Mouse (Mus musculus) liver, embryonic 16.5 days (tissue): ENCODE data around the gene Col5a1. TPM values are rescaled to one million over a fixed set of nuclear protein-coding genes. Genes with fewer than 3 reads are reported as not detected.

Experiments used
- ATAC-seq: fragments of 200-750 bp; cut with Nextera tagmentation; 2 replicates; pipeline ENCODE4 v1.8.0; 2017; ENCODE audit warnings: low read depth, mild to moderate bottlenecking, moderate number of reproducible peaks, moderate library complexity
- H3K27ac ChIP-seq: fragments of 300-500 bp; sonication (generic); 2 replicates; pipeline ENCODE4 v1.5.1; 2014; ENCODE audit warnings: mild to moderate bottlenecking, low read length
- H3K27me3 ChIP-seq: fragments of 300-500 bp; sonication (generic); 2 replicates; pipeline ENCODE4 v1.6.1; 2014; ENCODE audit warnings: low read depth, low read length, mixed read lengths; ENCODE audit not compliant: control insufficient read depth, insufficient read depth
- H3K36me3 ChIP-seq: fragments of 300-500 bp; sonication (generic); 2 replicates; pipeline ENCODE4 v1.6.1; 2014; ENCODE audit warnings: mild to moderate bottlenecking; ENCODE audit not compliant: control insufficient read depth, insufficient read depth
- H3K4me1 ChIP-seq: fragments of 300-500 bp; sonication (generic); 2 replicates; pipeline ENCODE4 v1.6.1; 2014; ENCODE audit warnings: low read depth, low read length, mixed read lengths; ENCODE audit not compliant: control insufficient read depth
- H3K4me2 ChIP-seq: fragments of 300-500 bp; sonication (generic); 2 replicates; pipeline ENCODE4 v1.6.1; 2014; ENCODE audit warnings: low read depth, low read length, mixed read lengths
- H3K4me3 ChIP-seq: fragments of 300-500 bp; sonication (generic); 2 replicates; pipeline ENCODE4 v1.5.1; 2014; ENCODE audit warnings: low read depth, mild to moderate bottlenecking, low read length
- H3K9ac ChIP-seq: fragments of 300-500 bp; sonication (generic); 2 replicates; pipeline ENCODE4 v1.6.1; 2014; ENCODE audit warnings: low read depth, low read length
- H3K9me3 ChIP-seq: fragments of 300-500 bp; sonication (generic); replicated peaks from 2 replicates; pipeline ENCODE4 v1.6.1; 2016; ENCODE audit warnings: low read length; ENCODE audit not compliant: control insufficient read depth
- WGBS: fragments of 180-500 bp; shearing (Covaris S2); extraction: QIAGEN DNeasy Blood & Tissue Kit; methylation state at CpG from one replicate; pipeline ENCODE4 v1.1.7; 2014; ENCODE audit not compliant: insufficient replicate concordance; 5-methylcytosine and 5-hydroxymethylcytosine counted together
- polyA plus RNA-seq: library from polyadenylated mRNA; unstranded; fragments of >200 nt; fragmentation: Nextera tagmentation; extraction: Ambion mirVana; gene quantifications from 2 replicates; pipeline ENCODE4 v1.2.1, GENCODE M21; 2015

Col5a1 gene
- polyA plus RNA-seq, 1 experiment from 2014 or later: 12.5 TPM

- Histone ChIP-seq H3K4me2 (no peak overlapping the region), H3K9ac (no peak overlapping the region), H3K4me1 (peaks cover 11% of the 10 kb centered on the region), H3K27me3 (no peaks in the 10 kb centered on the region), H3K9me3 (no peaks in the 10 kb centered on the region), H3K4me3 (no peak overlapping the region), H3K36me3 (no peaks in the 10 kb centered on the region), H3K27ac (no peak overlapping the region)
- 80% methylated on average over 12 of the region's 12 CpGs for WGBS
- no peak for ATAC-seq
Observed at GRCm38 (mm10) chr2:28037505-28038390, 151.5 kb downstream of the Col5a1 start.

DNA sequence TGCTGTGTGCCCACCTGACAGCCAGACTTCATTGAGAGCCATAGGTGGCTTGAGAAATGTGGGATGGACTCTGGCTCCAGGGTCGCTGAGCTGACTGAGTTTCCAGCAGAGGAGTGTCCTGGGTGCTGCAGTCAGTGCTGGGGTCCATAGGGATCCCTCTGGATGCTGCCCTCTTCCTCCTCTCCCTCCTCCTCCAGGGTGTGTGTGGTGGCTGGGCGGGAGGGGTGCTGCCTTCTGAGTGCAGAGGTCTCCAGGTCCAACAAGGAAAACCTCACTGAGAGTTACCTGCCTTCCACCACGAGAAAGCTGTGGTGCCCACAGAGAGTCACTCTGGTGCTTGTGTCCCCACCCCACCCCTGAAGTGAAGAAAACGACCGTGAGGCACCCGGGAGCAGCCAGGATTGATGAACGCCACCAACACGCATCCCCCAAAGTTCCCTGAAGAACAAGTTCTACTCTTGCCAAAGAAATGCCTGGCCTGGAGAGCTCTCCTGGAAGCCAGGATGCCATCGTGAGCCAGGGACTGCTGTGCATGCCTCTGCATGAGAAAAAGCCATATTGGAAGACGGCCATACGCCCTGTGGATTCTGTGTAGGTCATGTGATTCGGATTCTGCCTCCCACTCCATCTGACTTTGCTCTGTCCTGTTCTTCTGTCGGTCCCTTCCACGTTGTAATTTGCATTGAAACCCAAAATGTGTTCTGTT is 152.3 kb downstream of the Col5a1 start:
- Histone ChIP-seq H3K36me3 (no peaks in the 10 kb centered on the region), H3K4me3 (no peak overlapping the region), H3K9ac (no peak overlapping the region), H3K27me3 (no peaks in the 10 kb centered on the region), H3K4me2 (no peak overlapping the region), H3K4me1 (peaks cover 3% of the 10 kb centered on the region; the same call in 1 of the 2 replicates), H3K9me3 (no peaks in the 10 kb centered on the region), H3K27ac (no peak overlapping the region)
- WGBS: 78% methylated on average over 14 of the region's 14 CpGs
- no peak for ATAC-seq

DNA sequence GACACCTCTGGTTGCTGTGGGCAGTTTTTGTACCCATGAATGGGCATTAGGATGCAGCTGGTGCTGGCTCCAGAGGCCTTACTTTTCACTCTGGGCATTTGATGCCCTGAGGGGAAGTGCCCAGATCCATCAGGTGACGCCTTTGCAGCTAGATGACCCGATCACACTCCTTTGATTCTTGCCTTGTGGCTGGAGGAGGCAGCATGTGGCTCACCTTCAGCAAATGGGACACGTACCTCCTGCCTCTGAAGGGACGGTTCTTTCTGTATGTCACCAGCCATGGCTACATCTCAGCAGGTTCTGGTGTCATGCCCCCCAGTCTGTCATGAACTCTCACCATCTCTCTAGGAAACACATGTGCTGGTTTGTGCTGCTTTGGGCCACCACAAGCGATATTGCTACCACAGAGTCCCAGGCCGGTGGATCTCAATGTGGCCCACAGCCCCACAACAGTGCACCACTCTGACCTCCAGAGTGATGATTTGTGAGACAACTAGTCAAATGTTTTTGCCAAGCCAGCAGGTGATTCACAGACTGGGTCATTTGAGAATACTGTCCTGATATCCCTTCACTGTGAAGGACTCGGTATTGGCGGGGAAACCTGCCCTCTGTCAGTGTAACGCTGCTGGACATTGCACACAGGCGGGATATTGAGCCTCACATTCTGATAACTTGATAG is 153.6 kb downstream of the Col5a1 start:
- H3K36me3 ChIP-seq: no peaks in the 10 kb centered on the region
- H3K4me2 ChIP-seq: no peak overlapping the region
- H3K4me1 ChIP-seq: peaks cover 1% of the 10 kb centered on the region
- ATAC-seq: no peak
- H3K27ac ChIP-seq: no peak overlapping the region
- no peaks in the 10 kb centered on the region for H3K27me3 ChIP-seq
- H3K9me3 ChIP-seq: no peaks in the 10 kb centered on the region
- no peak overlapping the region for H3K4me3 ChIP-seq
- 82% methylated on average over 10 of the region's 10 CpGs for WGBS
- H3K9ac ChIP-seq: no peak overlapping the region

- no peak for ATAC-seq
- Histone ChIP-seq H3K36me3 (no peaks in the 10 kb centered on the region), H3K4me3 (no peak overlapping the region), H3K27ac (no peak overlapping the region), H3K9ac (no peak overlapping the region), H3K27me3 (no peaks in the 10 kb centered on the region), H3K9me3 (no peaks in the 10 kb centered on the region), H3K4me1 (peaks cover 8% of the 10 kb centered on the region), H3K4me2 (no peak overlapping the region)
- WGBS: 77% methylated on average over 1 of the region's 1 CpGs
Observed at GRCm38 (mm10) chr2:28040466-28040865, 154.2 kb downstream of the Col5a1 start.

GRCm38 (mm10) chr2:28044920-28045598 is 158.8 kb downstream of the Col5a1 start:
- Histone ChIP-seq H3K27ac (0 out of 2 replicates have a peak overlapping the region, but pooled peaks have one; percentile 10), H3K4me1 (peaks cover 11% of the 10 kb centered on the region), H3K9me3 (no peaks in the 10 kb centered on the region), H3K4me2 (no peak overlapping the region), H3K36me3 (no peaks in the 10 kb centered on the region), H3K9ac (no peak overlapping the region), H3K4me3 (no peak overlapping the region), H3K27me3 (no peaks in the 10 kb centered on the region)
- ATAC-seq: peak; percentile 81
- 67% methylated on average over 9 of the region's 9 CpGs for WGBS

- 60% methylated on average over 6 of the region's 6 CpGs for WGBS
- Histone ChIP-seq H3K27ac (no peak overlapping the region), H3K4me3 (no peak overlapping the region), H3K4me1 (peaks cover 11% of the 10 kb centered on the region), H3K27me3 (no peaks in the 10 kb centered on the region), H3K36me3 (no peaks in the 10 kb centered on the region), H3K9ac (no peak overlapping the region), H3K4me2 (no peak overlapping the region), H3K9me3 (no peaks in the 10 kb centered on the region)
- no peak for ATAC-seq
Observed at GRCm38 (mm10) chr2:28046311-28046710, 160.1 kb downstream of the Col5a1 start.

GRCm38 (mm10) chr2:28047092-28047491 is 160.9 kb downstream of the Col5a1 start:
- Histone ChIP-seq H3K27ac (no peak overlapping the region), H3K36me3 (no peaks in the 10 kb centered on the region), H3K4me1 (peaks cover 11% of the 10 kb centered on the region), H3K9me3 (no peaks in the 10 kb centered on the region), H3K27me3 (no peaks in the 10 kb centered on the region), H3K4me3 (no peak overlapping the region), H3K9ac (no peak overlapping the region), H3K4me2 (no peak overlapping the region)
- ATAC-seq: no peak
- 73% methylated on average over 7 of the region's 7 CpGs for WGBS

DNA sequence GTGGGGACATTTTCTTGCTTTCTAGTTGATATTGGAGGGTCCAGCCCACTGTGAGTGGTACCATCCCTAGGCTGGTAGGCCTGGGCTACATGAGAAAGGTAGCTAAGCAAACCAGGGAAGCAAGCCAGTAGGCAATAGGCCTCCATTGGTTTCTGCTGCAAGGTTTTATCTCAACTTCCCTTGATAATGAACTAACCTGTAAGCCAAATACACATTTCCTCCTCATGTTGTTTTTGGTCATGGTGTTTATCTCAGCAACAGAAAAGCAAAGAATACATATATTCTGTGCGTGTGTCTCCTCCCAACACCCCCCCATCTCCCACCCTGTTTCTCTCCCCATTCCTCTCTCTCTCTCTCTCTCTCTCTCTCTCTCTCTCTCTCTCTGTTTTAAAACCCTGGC is 173.7 kb downstream of the Col5a1 start:
- 0 out of 2 replicates have a peak overlapping the region, but pooled peaks have one; percentile 37 for H3K27ac ChIP-seq

More for the DNA sequence above, 173.7 kb downstream of the Col5a1 start:
- no peak overlapping the region for H3K4me3 ChIP-seq
- ATAC-seq: no peak
- H3K4me1 ChIP-seq: peaks cover 18% of the 10 kb centered on the region
- H3K9ac ChIP-seq: no peak overlapping the region
- H3K27me3 ChIP-seq: no peaks in the 10 kb centered on the region
- H3K9me3 ChIP-seq: no peaks in the 10 kb centered on the region
- 55% methylated on average over 1 of the region's 1 CpGs for WGBS
- H3K4me2 ChIP-seq: no peak overlapping the region
- H3K36me3 ChIP-seq: no peaks in the 10 kb centered on the region
